Mouse (Mus musculus): Measurements from ENCODE around the gene Tgif1.

Tgif1 gene

GRCm38 (mm10) chr17:70809776-70810175 is 43.6 kb downstream of the Tgif1 start:
- ATAC-seq (ENCODE audit: insufficient number of reproducible peaks, low FRiP score, low TSS enrichment): no peak

GRCm38 (mm10) chr17:70808837-70809236 is 44.5 kb downstream of the Tgif1 start:
- ATAC-seq (ENCODE audit: insufficient number of reproducible peaks, low FRiP score, low TSS enrichment): no peak

- no peak for ATAC-seq (ENCODE audit: insufficient number of reproducible peaks, low FRiP score, low TSS enrichment)
These were observed 45.5 kb downstream of the Tgif1 start for GRCm38 (mm10) chr17:70807885-70808284.

GRCm38 (mm10) chr17:70806600-70806999 is 46.7 kb downstream of the Tgif1 start:
- no peak for ATAC-seq (ENCODE audit: insufficient number of reproducible peaks, low FRiP score, low TSS enrichment)

- ATAC-seq (ENCODE audit: insufficient number of reproducible peaks, low FRiP score, low TSS enrichment): no peak
These were observed 47.5 kb downstream of the Tgif1 start for GRCm38 (mm10) chr17:70805866-70806265.

- no peak for ATAC-seq (ENCODE audit: insufficient number of reproducible peaks, low FRiP score, low TSS enrichment)
These were observed 51.3 kb downstream of the Tgif1 start for GRCm38 (mm10) chr17:70802022-70802421.

- no peak for ATAC-seq (ENCODE audit: insufficient number of reproducible peaks, low FRiP score, low TSS enrichment)
These were observed 54.1 kb downstream of the Tgif1 start for GRCm38 (mm10) chr17:70799266-70799665.

GRCm38 (mm10) chr17:70797773-70798045 is 55.6 kb downstream of the Tgif1 start:
- ATAC-seq (ENCODE audit: insufficient number of reproducible peaks, low FRiP score, low TSS enrichment): no peak

- ATAC-seq (ENCODE audit: insufficient number of reproducible peaks, low FRiP score, low TSS enrichment): no peak
These were observed 56.2 kb downstream of the Tgif1 start for GRCm38 (mm10) chr17:70796940-70797772.

GRCm38 (mm10) chr17:70795196-70795595 is 58.1 kb downstream of the Tgif1 start:
- ATAC-seq (ENCODE audit: insufficient number of reproducible peaks, low FRiP score, low TSS enrichment): no peak

GRCm38 (mm10) chr17:70794722-70795121 is 58.6 kb downstream of the Tgif1 start:
- ATAC-seq (ENCODE audit: insufficient number of reproducible peaks, low FRiP score, low TSS enrichment): no peak

GRCm38 (mm10) chr17:70794291-70794690 is 59.1 kb downstream of the Tgif1 start:
- no peak for ATAC-seq (ENCODE audit: insufficient number of reproducible peaks, low FRiP score, low TSS enrichment)

Measured in cerebellum, adult (tissue).